ENCODE assay signal across 14 mouse cellular contexts in genomic region chr16:80266151-80266617, GRCm38 (mm10).
DNase-seq lines count a peak whose midpoint lies in the region; ATAC-seq lines count a peak whose summit lies in the region.
"Had no signal": no experiment of that assay in that cellular context is flagged by ENCODE, and none has a peak within 500 bp of the region (broad histone marks: within the 10 kb centered on the region; RNA-seq: fewer than 3 reads in every experiment).

No protein-coding gene starts in this region.

- no peak overlapping the region for H3K9ac ChIP-seq in kidney, embryonic 16.5 days (replicated peaks; ENCODE audit: low read length)
- H3K9ac ChIP-seq in embryonic facial prominence, embryonic 14.5 days (ENCODE audit: low read depth, low read length) = no peak overlapping the region
- no peak overlapping the region for H3K9ac ChIP-seq in midbrain, embryonic 15.5 days
- H3K9ac ChIP-seq: heart, embryonic 15.5 days; liver, postnatal 0 days had no signal

- H3K27me3 ChIP-seq in kidney, embryonic 16.5 days (ENCODE audit: insufficient read depth, low read length) = no peaks in the 10 kb centered on the region
- H3K27me3 ChIP-seq in embryonic facial prominence, embryonic 14.5 days (replicated peaks; ENCODE audit: control insufficient read depth, insufficient read depth, low read length) = no peaks in the 10 kb centered on the region
- no peaks in the 10 kb centered on the region for H3K27me3 ChIP-seq in midbrain, embryonic 15.5 days (replicated peaks)
- H3K27me3 ChIP-seq: heart, embryonic 15.5 days had no signal

- H3K4me1 ChIP-seq in kidney, embryonic 16.5 days (ENCODE audit: insufficient read depth, low read length) = no peaks in the 10 kb centered on the region
- H3K4me1 ChIP-seq in embryonic facial prominence, embryonic 14.5 days (ENCODE audit: control insufficient read depth, insufficient read depth, low read length) = no peaks in the 10 kb centered on the region
- no peaks in the 10 kb centered on the region for H3K4me1 ChIP-seq in midbrain, embryonic 15.5 days
- H3K4me1 ChIP-seq: heart, embryonic 15.5 days had no signal

- no peak overlapping the region for H3K27ac ChIP-seq in kidney, embryonic 16.5 days (ENCODE audit: low read length)
- H3K27ac ChIP-seq in embryonic facial prominence, embryonic 14.5 days (replicated peaks; ENCODE audit: low read depth, low read length) = no peak overlapping the region
- no peak overlapping the region for H3K27ac ChIP-seq in midbrain, embryonic 15.5 days
- H3K27ac ChIP-seq: heart, embryonic 15.5 days had no signal

- H3K4me3 ChIP-seq in kidney, embryonic 16.5 days (ENCODE audit: low read length) = no peak overlapping the region
- no peak overlapping the region for H3K4me3 ChIP-seq in embryonic facial prominence, embryonic 14.5 days (ENCODE audit: low read depth, low read length)
- H3K4me3 ChIP-seq in midbrain, embryonic 15.5 days = no peak overlapping the region
- H3K4me3 ChIP-seq: heart, embryonic 15.5 days had no signal

- ATAC-seq in kidney, embryonic 16.5 days (ENCODE audit: low FRiP score, low TSS enrichment) = no peak
- ATAC-seq in embryonic facial prominence, embryonic 14.5 days (ENCODE audit: low read depth) = peak; percentile 65
- ATAC-seq in midbrain, embryonic 15.5 days (replicated peaks) = peak; percentile 84
- ATAC-seq: intestine, postnatal 0 days; liver, postnatal 0 days had no signal

- H3K4me2 ChIP-seq in kidney, embryonic 16.5 days (replicated peaks; ENCODE audit: low read depth, low read length) = no peak overlapping the region
- H3K4me2 ChIP-seq in embryonic facial prominence, embryonic 14.5 days (ENCODE audit: low read depth, low read length) = no peak overlapping the region
- no peak overlapping the region for H3K4me2 ChIP-seq in midbrain, embryonic 15.5 days
- H3K4me2 ChIP-seq: heart, embryonic 15.5 days had no signal

- intact Hi-C loops in heart, postnatal 10 days (cut with DNase I) = no loop called here

- DNase-seq in kidney, postnatal 10 days = peak; percentile 7
- DNase-seq in embryonic facial prominence, embryonic 14.5 days (ENCODE audit: low spot score) = peak; percentile 39
- DNase-seq in forelimb bud, embryonic 11.5 days (ENCODE audit: low read depth, low spot score) = peak; percentile 5
- DNase-seq in spleen, postnatal 36 days (ENCODE audit: low spot score in 2 of 2) = no peak
- no peak for DNase-seq in heart, postnatal 10 days
- DNase-seq: adrenal gland, postnatal 36 days; cerebellum, adult 8-10 months; gastrocnemius, postnatal 14 days; liver, postnatal 0 days; thymus, postnatal 25 days had no signal

- H3K9me3 ChIP-seq in kidney, embryonic 16.5 days (ENCODE audit: low read length) = no peaks in the 10 kb centered on the region
- no peaks in the 10 kb centered on the region for H3K9me3 ChIP-seq in embryonic facial prominence, embryonic 14.5 days (ENCODE audit: control insufficient read depth, low read length)
- H3K9me3 ChIP-seq in midbrain, embryonic 15.5 days = no peaks in the 10 kb centered on the region
- H3K9me3 ChIP-seq: heart, embryonic 15.5 days had no signal

- WGBS in kidney, embryonic 16.5 days = 36% methylated on average over 5 of the region's 5 CpGs
- 62% methylated on average over 5 of the region's 5 CpGs for WGBS in embryonic facial prominence, embryonic 14.5 days
- 29% methylated on average over 5 of the region's 5 CpGs for WGBS in midbrain, embryonic 15.5 days

- no peaks in the 10 kb centered on the region for H3K36me3 ChIP-seq in kidney, embryonic 16.5 days (ENCODE audit: insufficient read depth, low read length)
- no peaks in the 10 kb centered on the region for H3K36me3 ChIP-seq in embryonic facial prominence, embryonic 14.5 days (ENCODE audit: control insufficient read depth, insufficient read depth, low read length)
- H3K36me3 ChIP-seq in midbrain, embryonic 15.5 days (replicated peaks) = no peaks in the 10 kb centered on the region
- H3K36me3 ChIP-seq: heart, embryonic 15.5 days had no signal

Comparison
In these comparisons a context has a peak if more than half of its experiments do, and no peak if none do; other contexts are left out.
1. DNase-seq: peak in kidney, postnatal 10 days (single experiment), embryonic facial prominence, embryonic 14.5 days (single experiment) and forelimb bud, embryonic 11.5 days (single experiment); none in spleen, postnatal 36 days (0 of 2) and heart, postnatal 10 days (0 of 2).